Mouse (Mus musculus) erythroblast, embryonic 14.5 days (primary cell): Measurements from ENCODE around the gene Rpl10.

ENCODE experiments used
- GATA1 ChIP-seq: IDR thresholded peaks from 2 replicates; pipeline ENCODE4 v1.6.1; 2012; ENCODE audit warnings: low read length, inconsistent platforms, mixed read lengths
- TAL1 ChIP-seq: IDR thresholded peaks from 3 replicates; pipeline ENCODE4 v1.6.1; 2012; ENCODE audit warnings: low read length, inconsistent platforms, mixed read lengths

- TF ChIP-seq GATA1: no peak
- TF ChIP-seq TAL1: no peak
These were observed 22.0 kb upstream of the Rpl10 start for GRCm38 (mm10) chrX:74248651-74249050.
